Mouse (Mus musculus) mature B cell (primary cell): ENCODE results near the gene Selenof.

ENCODE experiments used
- in situ Hi-C: fragments of 300-500 bp; cut with MboI; formaldehyde crosslinking; loops from 2 replicates; pipeline ENCODE4 v1.14.3; 2019

Gene Selenof

DNA sequence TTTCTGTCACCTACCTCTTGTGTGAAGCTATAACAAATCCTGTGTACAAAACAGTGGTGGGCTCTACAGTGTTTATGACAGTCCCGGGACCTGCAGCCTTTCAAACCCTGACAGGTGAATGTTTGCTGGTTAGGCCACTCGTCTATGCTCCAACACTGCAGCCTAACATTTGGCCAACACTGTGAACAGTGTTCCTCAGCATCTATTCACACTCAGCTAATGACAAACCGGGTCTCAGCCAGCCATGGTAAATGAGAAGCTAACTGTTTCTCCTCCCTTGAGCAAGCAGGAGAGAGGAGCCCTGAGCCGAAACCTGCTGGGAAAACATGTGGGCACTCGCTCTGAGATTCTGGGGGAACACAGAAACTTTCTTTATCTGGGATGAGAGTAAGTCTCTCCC, 65.1 kb downstream of the Selenof start:
- in situ Hi-C loops = no loop called here

DNA sequence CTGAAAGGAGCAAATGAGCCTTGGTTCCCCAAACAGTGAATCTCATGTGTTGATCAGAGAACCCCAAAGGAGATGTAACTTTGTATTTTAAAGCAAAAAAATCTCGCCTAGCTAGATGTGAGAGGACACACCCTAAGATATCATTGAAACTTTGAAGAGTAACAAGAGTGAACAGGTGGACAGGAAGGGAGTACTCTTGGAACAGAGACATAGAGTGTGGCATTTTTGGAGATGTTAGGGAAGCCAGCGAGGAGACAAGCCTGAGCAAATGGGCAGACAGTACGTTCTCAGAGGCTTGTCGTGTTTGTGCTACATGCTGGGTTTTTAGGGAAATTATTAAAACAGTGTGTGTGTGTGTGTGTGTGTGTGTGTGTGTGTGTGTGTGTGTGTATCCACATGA, 68.0 kb downstream of the Selenof start:
- in situ Hi-C loops = no loop called here

- in situ Hi-C loops = no loop called here
Measured at GRCm38 (mm10) chr3:144639387-144639786, 69.3 kb downstream of the Selenof start.

DNA sequence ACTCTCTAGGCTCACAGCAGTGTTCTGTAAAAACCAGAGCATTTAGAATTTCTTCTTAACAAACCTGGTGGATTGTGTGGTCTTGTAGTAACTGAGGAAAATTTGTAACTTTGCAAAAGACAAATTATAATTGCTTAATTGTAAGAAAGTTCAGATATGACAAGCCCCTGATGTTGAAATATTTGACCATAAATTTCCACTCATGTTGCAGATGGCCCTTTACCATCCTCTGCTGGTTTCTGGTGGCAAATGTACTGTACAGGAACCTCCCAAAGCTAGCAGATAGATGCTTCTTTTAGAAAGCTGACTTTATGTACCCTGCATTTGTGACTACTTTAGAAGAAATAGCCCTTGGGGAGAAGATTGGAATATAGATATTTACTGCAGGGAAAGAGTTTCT, 69.9 kb downstream of the Selenof start:
- in situ Hi-C loops = no loop called here

GRCm38 (mm10) chr3:144642141-144642540, 72.0 kb downstream of the Selenof start:
- in situ Hi-C loops = no loop called here

- in situ Hi-C loops = no loop called here
Measured at GRCm38 (mm10) chr3:144643301-144643871, 73.3 kb downstream of the Selenof start.

GRCm38 (mm10) chr3:144644202-144644601, 74.1 kb downstream of the Selenof start:
- in situ Hi-C loops = no loop called here
